Mouse (Mus musculus) megakaryocyte, embryonic 14.5 days (primary cell): Measurements from ENCODE around the gene Rgs12.

Experiments
- FLI1 ChIP-seq: IDR thresholded peaks from 2 replicates; pipeline ENCODE4 v1.6.1; 2012; ENCODE audit warnings: low read length, inconsistent platforms, mixed read lengths
- GATA1 ChIP-seq: IDR thresholded peaks from 3 replicates; pipeline ENCODE4 v1.6.1; 2012; ENCODE audit warnings: mixed read lengths, low read length, inconsistent platforms, borderline replicate concordance

GRCm38 (mm10) chr5:35057582-35057981, 108.3 kb downstream of the Rgs12 start:
- TF ChIP-seq GATA1 (no peak), FLI1 (no peak)
